Mouse (Mus musculus) erythroblast, embryonic 14.5 days (primary cell): ENCODE measurements around the gene Btbd9. TPM values are rescaled to one million over a fixed set of nuclear protein-coding genes. Genes with fewer than 3 reads are reported as not detected.

ENCODE experiments used
- H3K27me3 ChIP-seq: 2 replicates; pipeline ENCODE4 v1.6.1; 2012; ENCODE audit warnings: inconsistent platforms; ENCODE audit not compliant: control insufficient read depth
- H3K36me3 ChIP-seq: 2 replicates; pipeline ENCODE4 v1.6.1; 2012; ENCODE audit warnings: mild to moderate bottlenecking, inconsistent platforms; ENCODE audit not compliant: control insufficient read depth
- H3K4me1 ChIP-seq: 2 replicates; pipeline ENCODE4 v1.6.1; 2012; ENCODE audit warnings: inconsistent platforms; ENCODE audit not compliant: control insufficient read depth
- H3K4me3 ChIP-seq: replicated peaks from 2 replicates; pipeline ENCODE3; 2012; ENCODE audit warnings: moderate library complexity, mild to moderate bottlenecking, inconsistent platforms
- H3K9me3 ChIP-seq: 2 replicates; pipeline ENCODE4 v1.6.1; 2012; ENCODE audit warnings: low read length, inconsistent platforms, mixed read lengths; ENCODE audit not compliant: control insufficient read depth
- GATA1 ChIP-seq: IDR thresholded peaks from 2 replicates; pipeline ENCODE4 v1.6.1; 2012; ENCODE audit warnings: low read length, inconsistent platforms, mixed read lengths
- TAL1 ChIP-seq: IDR thresholded peaks from 3 replicates; pipeline ENCODE4 v1.6.1; 2012; ENCODE audit warnings: low read length, inconsistent platforms, mixed read lengths
- polyA plus RNA-seq: library from polyadenylated mRNA; stranded (reverse); fragments of >175 nt; gene quantifications from 2 replicates; pipeline ENCODE4 v1.2.3, GENCODE M21; 2012

Btbd9 gene
- polyA plus RNA-seq, 1 experiment, result 0.26 TPM

- Histone ChIP-seq H3K4me3 (no peak overlapping the region), H3K4me1 (no peaks in the 10 kb centered on the region), H3K36me3 (no peaks in the 10 kb centered on the region), H3K27me3 (no peaks in the 10 kb centered on the region), H3K9me3 (no peaks in the 10 kb centered on the region)
- no peak for TF ChIP-seq TAL1
- no peak for TF ChIP-seq GATA1
Measured at GRCm38 (mm10) chr17:30244651-30245307, 331.5 kb downstream of the Btbd9 start.

- no peak for TF ChIP-seq GATA1
- no peak for TF ChIP-seq TAL1
- Histone ChIP-seq H3K4me3 (no peak overlapping the region), H3K9me3 (no peaks in the 10 kb centered on the region), H3K36me3 (no peaks in the 10 kb centered on the region), H3K27me3 (no peaks in the 10 kb centered on the region), H3K4me1 (no peaks in the 10 kb centered on the region)
Measured at GRCm38 (mm10) chr17:30243540-30243939, 332.7 kb downstream of the Btbd9 start.

- Histone ChIP-seq H3K36me3 (no peaks in the 10 kb centered on the region), H3K9me3 (no peaks in the 10 kb centered on the region), H3K4me3 (no peak overlapping the region), H3K4me1 (no peaks in the 10 kb centered on the region), H3K27me3 (no peaks in the 10 kb centered on the region)
- no peak for TF ChIP-seq TAL1
- no peak for TF ChIP-seq GATA1
Measured at GRCm38 (mm10) chr17:30242647-30243046, 333.6 kb downstream of the Btbd9 start.

- Histone ChIP-seq H3K9me3 (no peaks in the 10 kb centered on the region), H3K36me3 (no peaks in the 10 kb centered on the region), H3K4me1 (no peaks in the 10 kb centered on the region), H3K4me3 (no peak overlapping the region), H3K27me3 (no peaks in the 10 kb centered on the region)
- no peak for TF ChIP-seq TAL1
- no peak for TF ChIP-seq GATA1
Measured at GRCm38 (mm10) chr17:30241720-30242322, 334.5 kb downstream of the Btbd9 start.

- H3K27me3 ChIP-seq, result no peaks in the 10 kb centered on the region
- H3K4me1 ChIP-seq, result no peaks in the 10 kb centered on the region
- no peak for TF ChIP-seq GATA1
- no peak for TF ChIP-seq TAL1
- no peaks in the 10 kb centered on the region for H3K36me3 ChIP-seq
- H3K9me3 ChIP-seq, result no peaks in the 10 kb centered on the region
- H3K4me3 ChIP-seq, result no peak overlapping the region
Measured at GRCm38 (mm10) chr17:30241061-30241460, 335.2 kb downstream of the Btbd9 start.

GRCm38 (mm10) chr17:30240659-30241058 lies 335.6 kb downstream of the Btbd9 start:
- no peaks in the 10 kb centered on the region for H3K36me3 ChIP-seq
- H3K27me3 ChIP-seq, result no peaks in the 10 kb centered on the region
- no peak for TF ChIP-seq GATA1
- TF ChIP-seq TAL1, result no peak
- H3K4me3 ChIP-seq, result no peak overlapping the region
- H3K4me1 ChIP-seq, result no peaks in the 10 kb centered on the region
- no peaks in the 10 kb centered on the region for H3K9me3 ChIP-seq

GRCm38 (mm10) chr17:30239458-30239857 lies 336.8 kb downstream of the Btbd9 start:
- no peaks in the 10 kb centered on the region for H3K27me3 ChIP-seq
- no peak overlapping the region for H3K4me3 ChIP-seq
- no peaks in the 10 kb centered on the region for H3K4me1 ChIP-seq
- no peaks in the 10 kb centered on the region for H3K36me3 ChIP-seq
- H3K9me3 ChIP-seq, result no peaks in the 10 kb centered on the region
- no peak for TF ChIP-seq TAL1
- no peak for TF ChIP-seq GATA1

- no peaks in the 10 kb centered on the region for H3K9me3 ChIP-seq
- no peak overlapping the region for H3K4me3 ChIP-seq
- no peaks in the 10 kb centered on the region for H3K4me1 ChIP-seq
- no peak for TF ChIP-seq TAL1
- no peak for TF ChIP-seq GATA1
- no peaks in the 10 kb centered on the region for H3K36me3 ChIP-seq
- H3K27me3 ChIP-seq, result no peaks in the 10 kb centered on the region
Measured at GRCm38 (mm10) chr17:30237600-30237999, 338.7 kb downstream of the Btbd9 start.

GRCm38 (mm10) chr17:30236611-30237010 lies 339.7 kb downstream of the Btbd9 start:
- H3K36me3 ChIP-seq, result no peaks in the 10 kb centered on the region
- no peak overlapping the region for H3K4me3 ChIP-seq
- no peaks in the 10 kb centered on the region for H3K27me3 ChIP-seq
- H3K9me3 ChIP-seq, result no peaks in the 10 kb centered on the region
- TF ChIP-seq GATA1, result no peak
- no peak for TF ChIP-seq TAL1
- H3K4me1 ChIP-seq, result no peaks in the 10 kb centered on the region

- Histone ChIP-seq H3K9me3 (no peaks in the 10 kb centered on the region), H3K4me3 (no peak overlapping the region), H3K36me3 (no peaks in the 10 kb centered on the region), H3K4me1 (no peaks in the 10 kb centered on the region), H3K27me3 (no peaks in the 10 kb centered on the region)
- TF ChIP-seq TAL1 (no peak), GATA1 (no peak)
Measured at GRCm38 (mm10) chr17:30235380-30235779, 340.9 kb downstream of the Btbd9 start.
